Mouse (Mus musculus) CH12F3 (cell line): ENCODE measurements around the gene Cdyl2.

ENCODE experiments used
- in situ Hi-C: fragments of 300-500 bp; cut with MboI; formaldehyde crosslinking; loops from 2 replicates; pipeline ENCODE4 v1.14.3; 2020; ENCODE audit warnings: low sequenced_read_pairs

Gene Cdyl2

DNA sequence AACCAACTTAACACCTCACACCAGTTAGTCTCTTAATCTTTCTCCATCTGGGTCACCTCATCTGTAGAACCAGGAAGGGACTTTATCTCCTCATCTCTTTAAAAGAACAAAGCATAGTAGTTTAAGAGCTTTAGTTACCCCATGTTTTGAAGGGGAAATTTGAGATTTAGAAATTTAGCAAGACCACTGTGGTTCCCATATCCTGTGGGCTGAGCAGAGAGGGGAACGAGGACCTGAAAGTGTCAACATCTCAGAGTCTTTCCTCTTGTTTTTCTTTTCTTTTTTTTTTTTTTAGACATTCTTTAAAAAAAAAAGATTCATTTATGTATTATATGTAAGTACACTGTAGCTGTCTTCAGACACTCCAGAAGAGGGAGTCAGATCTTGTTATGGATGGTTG is 189.4 kb downstream of the Cdyl2 start:
- in situ Hi-C loops: no loop called here

GRCm38 (mm10) chr8:116542842-116543241 is 189.9 kb downstream of the Cdyl2 start:
- in situ Hi-C loops: no loop called here

- in situ Hi-C loops: no loop called here
Measured at GRCm38 (mm10) chr8:116540136-116540535, 192.7 kb downstream of the Cdyl2 start.

GRCm38 (mm10) chr8:116538763-116539162 is 194.0 kb downstream of the Cdyl2 start:
- in situ Hi-C loops: no loop called here

- in situ Hi-C loops: no loop called here
Measured at GRCm38 (mm10) chr8:116536786-116537185, 196.0 kb downstream of the Cdyl2 start.

GRCm38 (mm10) chr8:116533081-116533480 is 199.7 kb downstream of the Cdyl2 start:
- in situ Hi-C loops: no loop called here

DNA sequence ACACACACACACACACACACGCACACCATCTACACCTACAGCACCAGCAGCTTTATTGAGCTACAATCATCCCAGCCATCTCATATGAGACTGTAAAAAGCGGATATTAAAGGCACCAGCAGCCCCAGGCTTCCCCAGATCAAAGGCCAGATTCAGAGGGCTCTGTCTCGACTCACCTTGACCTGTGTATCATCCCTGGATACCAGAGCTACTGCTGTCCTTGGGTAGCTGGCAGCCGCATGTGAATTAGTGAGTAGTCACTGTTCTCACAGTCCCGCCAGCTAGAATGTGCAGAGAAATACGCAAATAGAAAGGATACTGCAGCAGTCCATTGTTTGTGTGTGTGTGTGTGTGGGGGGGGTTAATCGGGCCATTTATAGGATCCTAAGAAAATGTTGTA is 204.1 kb downstream of the Cdyl2 start:
- in situ Hi-C loops: no loop called here

- in situ Hi-C loops: no loop called here
Measured at GRCm38 (mm10) chr8:116524915-116525314, 207.9 kb downstream of the Cdyl2 start.
